22 mouse cellular contexts compared by ENCODE assay signal in genomic region chr16:96025244-96025643, GRCm38 (mm10). TPM values are rescaled to one million over a fixed set of nuclear protein-coding genes. Genes with fewer than 3 reads are reported as not detected.
DNase-seq lines count a peak whose midpoint lies in the region; ATAC-seq and TF ChIP-seq lines count a peak whose summit lies in the region.
"Had no signal": no experiment of that assay in that cellular context is flagged by ENCODE, and none has a peak within 500 bp of the region (broad histone marks: within the 10 kb centered on the region; RNA-seq: fewer than 3 reads in every experiment).

No protein-coding gene starts in this region.

- no peak for TF ChIP-seq EP300 in stomach, postnatal 0 days (optimal IDR thresholded peaks at IDR 0.05)

- WGBS in kidney, postnatal 0 days = 82% methylated on average over 3 of the region's 3 CpGs
- 80% methylated on average over 3 of the region's 3 CpGs for WGBS in stomach, postnatal 0 days

- POLR2A ChIA-PET in Patski (lab: Charles Lee) = no interaction called here

- ATAC-seq in kidney, postnatal 0 days (replicated peaks; ENCODE audit: low FRiP score, low read depth) = no peak
- no peak for ATAC-seq in Patski
- no peak for ATAC-seq in stomach, postnatal 0 days (ENCODE audit: low FRiP score, low TSS enrichment)
- ATAC-seq: activated CD4-positive, CD25-positive, alpha-beta regulatory T cell, adult 4 months; intestine, embryonic 16.5 days had no signal

- H3K27me3 ChIP-seq in kidney, postnatal 0 days (ENCODE audit: insufficient read depth, low read length) = no peaks in the 10 kb centered on the region
- no peaks in the 10 kb centered on the region for H3K27me3 ChIP-seq in Patski
- no peaks in the 10 kb centered on the region for H3K27me3 ChIP-seq in stomach, postnatal 0 days (ENCODE audit: control insufficient read depth, insufficient read depth, low read length)
- H3K27me3 ChIP-seq: forebrain, embryonic 12.5 days; neural tube, embryonic 12.5 days had no signal

- H3K4me3 ChIP-seq in kidney, postnatal 0 days (replicated peaks; ENCODE audit: low read depth, low read length) = no peak overlapping the region
- no peak overlapping the region for H3K4me3 ChIP-seq in stomach, postnatal 0 days (ENCODE audit: low read depth, low read length)
- H3K4me3 ChIP-seq: forebrain, embryonic 12.5 days; neural tube, embryonic 12.5 days had no signal

- no peak overlapping the region for H3K4me2 ChIP-seq in kidney, postnatal 0 days (ENCODE audit: low read length)
- H3K4me2 ChIP-seq in stomach, postnatal 0 days (replicated peaks; ENCODE audit: low read depth) = no peak overlapping the region
- H3K4me2 ChIP-seq: forebrain, embryonic 12.5 days; hindbrain, embryonic 14.5 days; neural tube, embryonic 12.5 days had no signal

- TF ChIP-seq CTCF in kidney, postnatal 0 days (IDR thresholded peaks at IDR 0.05; ENCODE audit: low read depth) = peak; percentile 28; the same call in 1 of the 2 replicates
- peak; percentile 39 for TF ChIP-seq CTCF in Patski (IDR thresholded peaks at IDR 0.05)
- TF ChIP-seq CTCF in stomach, postnatal 0 days (IDR thresholded peaks at IDR 0.05; ENCODE audit: low read depth) = peak; percentile 36

- peaks cover 68% of the 10 kb centered on the region for H3K36me3 ChIP-seq in kidney, postnatal 0 days (ENCODE audit: insufficient read depth, low read length)
- peaks cover 34% of the 10 kb centered on the region for H3K36me3 ChIP-seq in stomach, postnatal 0 days (ENCODE audit: control insufficient read depth, insufficient read depth, low read length)

- no peak overlapping the region for H3K9ac ChIP-seq in kidney, postnatal 0 days (ENCODE audit: low read depth, low read length)
- H3K9ac ChIP-seq in stomach, postnatal 0 days (ENCODE audit: low read length) = no peak overlapping the region
- H3K9ac ChIP-seq: forebrain, embryonic 12.5 days; hindbrain, embryonic 14.5 days; neural tube, embryonic 12.5 days had no signal

- DNase-seq in kidney, postnatal 0 days (ENCODE audit: low spot score) = no peak
- no peak for DNase-seq in kidney, adult 8-10 months
- peak; percentile 8 for DNase-seq in thymus, postnatal 0 days (ENCODE audit: low spot score)
- DNase-seq in thymus, postnatal 25 days = no peak
- no peak for DNase-seq in Patski (ENCODE audit: low read depth, low spot score)
- no peak for DNase-seq in stomach, postnatal 0 days (ENCODE audit: low spot score)
- no peak for DNase-seq in gastrocnemius, postnatal 4 days (ENCODE audit: low spot score in 2 of 2)
- no peak for DNase-seq in Muller cell, postnatal 12 days (ENCODE audit: inconsistent ontology term)
- DNase-seq: adrenal gland, postnatal 14 days; cerebellum, adult 18-20 months; gastrocnemius, postnatal 10 days; heart, adult 18-20 months; heart, postnatal 10 days; layer of hippocampus, postnatal 36 days; liver; lung, adult 18-20 months; right cerebral cortex, adult 18-20 months had no signal

- CTCF ChIA-PET in Patski (lab: Charles Lee) = no interaction called here

- H3K9me3 ChIP-seq in kidney, postnatal 0 days (replicated peaks; ENCODE audit: low read length) = no peaks in the 10 kb centered on the region
- no peaks in the 10 kb centered on the region for H3K9me3 ChIP-seq in stomach, postnatal 0 days (ENCODE audit: control insufficient read depth, low read length)
- H3K9me3 ChIP-seq: forebrain, embryonic 12.5 days; neural tube, embryonic 12.5 days had no signal

- H3K27ac ChIP-seq in kidney, postnatal 0 days = no peak overlapping the region
- no peak overlapping the region for H3K27ac ChIP-seq in stomach, postnatal 0 days (replicated peaks)
- H3K27ac ChIP-seq: forebrain, embryonic 12.5 days; hindbrain, embryonic 14.5 days; neural tube, embryonic 12.5 days had no signal

- in situ Hi-C loops in Patski (cut with MboI; ENCODE audit: low pct_unique_long_range_greater_than_20kb) = no loop called here

- no peaks in the 10 kb centered on the region for H3K4me1 ChIP-seq in kidney, postnatal 0 days (replicated peaks; ENCODE audit: insufficient read depth, low read length)
- no peaks in the 10 kb centered on the region for H3K4me1 ChIP-seq in stomach, postnatal 0 days (replicated peaks; ENCODE audit: control insufficient read depth, insufficient read depth)
- H3K4me1 ChIP-seq: forebrain, embryonic 12.5 days; neural tube, embryonic 12.5 days had no signal

RNA-seq across cellular contexts. Expression of gene Psmg1, which starts 34.5 kb away (rescaled TPM):
- 73.8 and 81.5 TPM in 2 replicates for polyA plus RNA-seq in kidney, postnatal 0 days (2015; fragmentation: Nextera tagmentation; extraction: Ambion mirVana)
- 98.4 and 99.3 TPM in 2 replicates for polyA plus RNA-seq in thymus, postnatal 0 days (2015; fragmentation: Nextera tagmentation; extraction: Ambion mirVana)
- polyA plus RNA-seq in Patski (2021) = 52.6 TPM
- 48.7 and 50.1 TPM in 2 replicates for polyA plus RNA-seq in stomach, postnatal 0 days (2015; fragmentation: Nextera tagmentation; extraction: Ambion mirVana)
- total RNA-seq in gastrocnemius, postnatal 4 days (2021) = 10 to 100 TPM; 22.2 to 24.6 TPM

RNA-seq across cellular contexts. Expression of gene Brwd1, which starts 57.1 kb away (rescaled TPM):
- 45.4 and 52.8 TPM in 2 replicates for polyA plus RNA-seq in kidney, postnatal 0 days (2015; fragmentation: Nextera tagmentation; extraction: Ambion mirVana)
- polyA plus RNA-seq in thymus, postnatal 0 days (2015; fragmentation: Nextera tagmentation; extraction: Ambion mirVana) = 56.8 and 62.9 TPM in 2 replicates
- polyA plus RNA-seq in Patski (2021) = 46.6 TPM
- polyA plus RNA-seq in stomach, postnatal 0 days (2015; fragmentation: Nextera tagmentation; extraction: Ambion mirVana) = 29.1 and 31.6 TPM in 2 replicates
- total RNA-seq in gastrocnemius, postnatal 4 days (2021) = 100 to 1,000 TPM; 118 to 133 TPM
